Mouse (Mus musculus) heart, embryonic 11.5 days (tissue): ENCODE data around the gene P2rx4. TPM values are rescaled to one million over a fixed set of nuclear protein-coding genes. Genes with fewer than 3 reads are reported as not detected.

Source experiments
- ATAC-seq: fragments of 200-750 bp; cut with Nextera tagmentation; replicated peaks from 2 replicates; pipeline ENCODE4 v1.8.0; 2017; ENCODE audit warnings: moderate library complexity; ENCODE audit not compliant: insufficient number of reproducible peaks, low FRiP score, low TSS enrichment
- H3K27ac ChIP-seq: fragments of 300-500 bp; sonication (generic); 2 replicates; pipeline ENCODE4 v1.5.1; 2014; ENCODE audit warnings: mild to moderate bottlenecking, low read depth, low read length
- H3K27me3 ChIP-seq: fragments of 300-500 bp; sonication (generic); 2 replicates; pipeline ENCODE4 v1.6.1; 2014; ENCODE audit warnings: mild to moderate bottlenecking, low read length, mixed read lengths; ENCODE audit not compliant: control insufficient read depth, insufficient read depth
- H3K36me3 ChIP-seq: fragments of 300-500 bp; sonication (generic); 2 replicates; pipeline ENCODE4 v1.6.1; 2014; ENCODE audit warnings: mild to moderate bottlenecking, low read length, moderate library complexity, mixed read lengths; ENCODE audit not compliant: control insufficient read depth, insufficient read depth
- H3K4me1 ChIP-seq: fragments of 300-500 bp; sonication (generic); 2 replicates; pipeline ENCODE4 v1.6.1; 2014; ENCODE audit warnings: low read length; ENCODE audit not compliant: control insufficient read depth, insufficient read depth
- H3K4me2 ChIP-seq: fragments of 300-500 bp; sonication (generic); 2 replicates; pipeline ENCODE4 v1.6.1; 2014; ENCODE audit warnings: mild to moderate bottlenecking, moderate library complexity
- H3K4me3 ChIP-seq: fragments of 300-500 bp; sonication (generic); 2 replicates; pipeline ENCODE4 v1.5.1; 2014; ENCODE audit warnings: low read depth, low read length
- H3K9ac ChIP-seq: fragments of 300-500 bp; sonication (generic); 2 replicates; pipeline ENCODE4 v1.6.1; 2014; ENCODE audit warnings: mild to moderate bottlenecking, low read depth, low read length, moderate library complexity
- H3K9me3 ChIP-seq: fragments of 300-500 bp; sonication (generic); replicated peaks from 2 replicates; pipeline ENCODE4 v1.6.1; 2016; ENCODE audit warnings: low read length; ENCODE audit not compliant: control insufficient read depth
- WGBS: fragments of 180-500 bp; shearing (Covaris S2); extraction: QIAGEN DNeasy Blood & Tissue Kit; methylation state at CpG from one replicate; pipeline ENCODE4 v1.1.7; 2014; ENCODE audit not compliant: insufficient replicate concordance; 5-methylcytosine and 5-hydroxymethylcytosine counted together
- polyA plus RNA-seq: library from polyadenylated mRNA; unstranded; fragments of >200 nt; fragmentation: Nextera tagmentation; extraction: Ambion mirVana; gene quantifications from 2 replicates; pipeline ENCODE4 v1.2.1, GENCODE M21; 2014

Gene P2rx4
- polyA plus RNA-seq, 1 experiment from 2014 or later = 13.8 TPM

GRCm38 (mm10) chr5:122698041-122698700, 9.2 kb upstream of the P2rx4 start:
- no peak for ATAC-seq
- 57% methylated on average over 10 of the region's 10 CpGs for WGBS
- Histone ChIP-seq H3K9ac (no peak overlapping the region), H3K4me1 (no peaks in the 10 kb centered on the region), H3K36me3 (no peaks in the 10 kb centered on the region), H3K27ac (no peak overlapping the region), H3K27me3 (no peaks in the 10 kb centered on the region), H3K4me2 (no peak overlapping the region), H3K9me3 (no peaks in the 10 kb centered on the region), H3K4me3 (no peak overlapping the region)

GRCm38 (mm10) chr5:122698701-122699060, 8.7 kb upstream of the P2rx4 start:
- no peak for ATAC-seq

GRCm38 (mm10) chr5:122700109-122700836, 7.1 kb upstream of the P2rx4 start:
- no peak for ATAC-seq
- no peaks in the 10 kb centered on the region for H3K4me1 ChIP-seq
- H3K9me3 ChIP-seq = no peaks in the 10 kb centered on the region
- WGBS = 67% methylated on average over 12 of the region's 12 CpGs
- no peak overlapping the region for H3K9ac ChIP-seq
- no peaks in the 10 kb centered on the region for H3K36me3 ChIP-seq
- no peak overlapping the region for H3K4me3 ChIP-seq
- no peak overlapping the region for H3K27ac ChIP-seq
- H3K4me2 ChIP-seq = no peak overlapping the region
- no peaks in the 10 kb centered on the region for H3K27me3 ChIP-seq

More at GRCm38 (mm10) chr5:122698701-122699060, 8.7 kb upstream of the P2rx4 start:
- Histone ChIP-seq H3K36me3 (no peaks in the 10 kb centered on the region), H3K4me1 (no peaks in the 10 kb centered on the region), H3K27ac (no peak overlapping the region), H3K4me3 (no peak overlapping the region), H3K9ac (no peak overlapping the region), H3K27me3 (no peaks in the 10 kb centered on the region), H3K4me2 (no peak overlapping the region), H3K9me3 (no peaks in the 10 kb centered on the region)
- WGBS = 69% methylated on average over 9 of the region's 9 CpGs

GRCm38 (mm10) chr5:122700837-122701212, 6.5 kb upstream of the P2rx4 start:
- no peaks in the 10 kb centered on the region for H3K36me3 ChIP-seq
- no peak overlapping the region for H3K27ac ChIP-seq
- no peaks in the 10 kb centered on the region for H3K9me3 ChIP-seq
- no peak overlapping the region for H3K9ac ChIP-seq
- no peaks in the 10 kb centered on the region for H3K27me3 ChIP-seq
- WGBS = 36% methylated on average over 5 of the region's 5 CpGs
- H3K4me1 ChIP-seq = no peaks in the 10 kb centered on the region
- no peak overlapping the region for H3K4me2 ChIP-seq
- ATAC-seq = no peak
- no peak overlapping the region for H3K4me3 ChIP-seq

- no peak overlapping the region for H3K9ac ChIP-seq
- no peak overlapping the region for H3K27ac ChIP-seq
- ATAC-seq = no peak
- no peaks in the 10 kb centered on the region for H3K27me3 ChIP-seq
- H3K4me3 ChIP-seq = no peak overlapping the region
- H3K4me2 ChIP-seq = no peak overlapping the region
- no peaks in the 10 kb centered on the region for H3K9me3 ChIP-seq
- H3K36me3 ChIP-seq = no peaks in the 10 kb centered on the region
- peaks cover 5% of the 10 kb centered on the region; the same call in 1 of the 2 replicates for H3K4me1 ChIP-seq
- 80% methylated on average over 6 of the region's 6 CpGs for whole genome bisulfite sequencing
Observed at GRCm38 (mm10) chr5:122702156-122702555, 5.2 kb upstream of the P2rx4 start.

- Histone ChIP-seq H3K27ac (no peak overlapping the region), H3K4me2 (no peak overlapping the region), H3K36me3 (no peaks in the 10 kb centered on the region), H3K4me3 (no peak overlapping the region), H3K9ac (no peak overlapping the region), H3K4me1 (peaks cover 11% of the 10 kb centered on the region), H3K27me3 (no peaks in the 10 kb centered on the region), H3K9me3 (no peaks in the 10 kb centered on the region)
- WGBS = 76% methylated on average over 2 of the region's 2 CpGs
- ATAC-seq = no peak
Observed at GRCm38 (mm10) chr5:122703574-122703973, 3.8 kb upstream of the P2rx4 start.

- 77% methylated on average over 4 of the region's 4 CpGs for WGBS
- no peak overlapping the region for H3K9ac ChIP-seq
- H3K4me3 ChIP-seq = no peak overlapping the region
- H3K27me3 ChIP-seq = no peaks in the 10 kb centered on the region
- no peaks in the 10 kb centered on the region for H3K9me3 ChIP-seq
- H3K27ac ChIP-seq = no peak overlapping the region
- H3K36me3 ChIP-seq = no peaks in the 10 kb centered on the region
- H3K4me1 ChIP-seq = peaks cover 15% of the 10 kb centered on the region
- no peak for ATAC-seq
- no peak overlapping the region for H3K4me2 ChIP-seq
Observed at GRCm38 (mm10) chr5:122704571-122704970, 2.8 kb upstream of the P2rx4 start.

- no peak overlapping the region for H3K4me2 ChIP-seq
- H3K27ac ChIP-seq = no peak overlapping the region
- WGBS = 78% methylated on average over 3 of the region's 3 CpGs
- no peaks in the 10 kb centered on the region for H3K27me3 ChIP-seq
- no peak for ATAC-seq
- no peak overlapping the region for H3K9ac ChIP-seq
- no peaks in the 10 kb centered on the region for H3K9me3 ChIP-seq
- no peak overlapping the region for H3K4me3 ChIP-seq
- no peaks in the 10 kb centered on the region for H3K36me3 ChIP-seq
- H3K4me1 ChIP-seq = peaks cover 15% of the 10 kb centered on the region
Observed at GRCm38 (mm10) chr5:122705174-122705573, 2.2 kb upstream of the P2rx4 start.

- Histone ChIP-seq H3K4me3 (peak overlapping the region; percentile 54), H3K27me3 (no peaks in the 10 kb centered on the region), H3K36me3 (no peaks in the 10 kb centered on the region), H3K9me3 (no peaks in the 10 kb centered on the region), H3K4me2 (peak overlapping the region; percentile 72), H3K27ac (peak overlapping the region; percentile 67), H3K9ac (peak overlapping the region; percentile 70), H3K4me1 (peaks cover 15% of the 10 kb centered on the region)
- 0 out of 2 replicates have a peak, but pooled peaks have one; percentile 9 for ATAC-seq
- WGBS = 38% methylated on average over 5 of the region's 5 CpGs
Observed at GRCm38 (mm10) chr5:122706917-122707275, 448 bp upstream of the P2rx4 start.
